Mouse (Mus musculus) ZHBTc4 (cell line): Measurements from ENCODE around the gene Apold1.

Experiments used
- DNase-seq: peaks from one replicate; pipeline ENCODE4 v3.0.0-alpha.2; 2011; ENCODE audit warnings: low read depth, low spot score

Gene Apold1

GRCm38 (mm10) chr6:135026755-135027154 lies 45.2 kb downstream of the Apold1 start:
- no peak for DNase-seq

DNA sequence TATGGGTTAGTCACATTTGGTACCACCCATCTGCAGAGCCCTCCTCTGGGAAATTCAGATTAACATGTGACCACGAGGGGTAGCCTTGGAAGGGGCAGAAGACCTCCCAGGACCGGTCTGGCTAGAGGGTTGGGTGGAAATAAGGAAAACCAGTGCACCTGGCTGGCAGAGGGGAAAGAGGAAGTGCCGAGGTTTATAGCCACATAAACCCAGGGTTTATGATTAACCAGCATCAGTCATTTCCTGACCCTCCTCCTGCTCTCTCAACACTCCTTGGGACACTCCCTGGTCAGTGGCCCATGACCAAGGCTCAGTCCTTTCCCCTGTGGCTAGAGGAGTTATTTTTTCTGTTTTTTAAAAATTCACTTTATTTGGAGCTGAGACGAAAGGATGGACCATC lies 47.7 kb downstream of the Apold1 start:
- DNase-seq: no peak
